Mouse (Mus musculus) spleen, adult 2 months (tissue): ENCODE data around the gene Grcc10.

Experiments
- CTCF ChIP-seq: fragments of 200-500 bp; IDR thresholded peaks from 2 replicates; pipeline ENCODE4 v1.5.1; 2011; ENCODE audit warnings: mild to moderate bottlenecking, inconsistent platforms; ENCODE audit not compliant: insufficient read depth, insufficient read length, insufficient replicate concordance; ENCODE audit errors: extremely low read depth
- POLR2A ChIP-seq: fragments of 200-500 bp; IDR thresholded peaks from 2 replicates; pipeline ENCODE4 v1.6.1; 2011; ENCODE audit warnings: low read depth, low read length, inconsistent platforms

DNA sequence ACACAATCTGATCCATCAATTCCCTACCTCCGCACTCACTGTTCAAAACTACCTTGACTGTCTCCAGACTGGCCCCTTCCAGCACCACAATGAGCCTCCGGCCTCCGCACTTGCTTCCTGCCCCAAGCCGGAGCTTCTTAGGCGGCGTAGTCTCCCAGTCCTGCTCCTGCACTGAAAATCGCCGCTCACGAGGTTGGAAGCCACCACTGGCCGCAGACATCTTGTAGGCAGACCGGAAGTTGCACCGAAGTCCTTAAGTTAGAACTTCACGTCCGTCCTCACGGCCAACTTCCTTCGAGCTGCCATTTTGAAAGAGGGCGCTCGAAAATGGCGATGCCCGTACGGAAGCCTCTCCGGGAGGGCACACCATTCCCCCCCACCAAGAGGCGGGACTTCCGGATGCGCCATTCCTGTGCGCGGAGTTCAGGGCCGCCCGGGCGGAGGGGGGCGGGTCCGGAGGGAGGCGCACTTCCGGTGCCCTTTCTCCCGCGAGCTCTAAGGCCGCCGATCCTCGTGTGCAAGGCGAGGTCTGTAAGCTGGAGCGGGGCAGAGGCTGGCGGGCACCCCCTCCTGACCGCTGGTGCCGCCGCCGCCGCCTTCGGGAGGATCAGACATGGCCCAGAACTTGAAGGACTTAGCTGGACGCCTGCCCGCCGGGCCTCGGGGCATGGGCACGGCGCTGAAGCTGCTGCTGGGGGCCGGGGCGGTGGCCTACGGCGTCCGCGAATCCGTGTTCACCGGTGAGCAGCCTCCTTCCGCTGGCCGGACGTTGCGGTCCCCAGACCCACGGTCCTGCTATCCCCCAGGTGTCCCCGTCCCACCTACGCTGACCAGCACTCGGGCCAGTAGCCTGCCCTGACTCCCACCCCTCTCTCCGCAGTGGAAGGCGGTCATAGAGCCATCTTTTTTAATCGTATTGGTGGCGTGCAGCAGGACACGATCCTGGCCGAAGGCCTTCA is 29.1 kb downstream of the Grcc10 start, which contains the start of the genes Emg1 and Phb2:
- TF ChIP-seq CTCF (no peak), POLR2A (0 out of 2 replicates have a peak, but pooled peaks have one; percentile 33)
